Mouse (Mus musculus) urinary bladder, postnatal 0 days (tissue): ENCODE measurements around the gene Slc6a18. TPM values are rescaled to one million over a fixed set of nuclear protein-coding genes. Genes with fewer than 3 reads are reported as not detected.

Experiments used
- polyA plus RNA-seq: library from polyadenylated mRNA; unstranded; fragments of >200 nt; fragmentation: Nextera tagmentation; extraction: Ambion mirVana; gene quantifications from 2 replicates; pipeline ENCODE4 v1.2.1, GENCODE M21; 2015

Gene Slc6a18
- 0.34 and 0.99 TPM in 2 replicates for polyA plus RNA-seq

GRCm38 (mm10) chr13:73677853-73678252 lies at the start of gene Slc6a18:
Gene Slc6a18 (minus strand): TSS chr13:73678023.

GRCm38 (mm10) chr13:73704694-73705325 lies 27.0 kb upstream of the Slc6a18 start, which contains the start of gene Slc6a19:
Gene Slc6a19 (minus strand): TSS chr13:73704865.

DNA sequence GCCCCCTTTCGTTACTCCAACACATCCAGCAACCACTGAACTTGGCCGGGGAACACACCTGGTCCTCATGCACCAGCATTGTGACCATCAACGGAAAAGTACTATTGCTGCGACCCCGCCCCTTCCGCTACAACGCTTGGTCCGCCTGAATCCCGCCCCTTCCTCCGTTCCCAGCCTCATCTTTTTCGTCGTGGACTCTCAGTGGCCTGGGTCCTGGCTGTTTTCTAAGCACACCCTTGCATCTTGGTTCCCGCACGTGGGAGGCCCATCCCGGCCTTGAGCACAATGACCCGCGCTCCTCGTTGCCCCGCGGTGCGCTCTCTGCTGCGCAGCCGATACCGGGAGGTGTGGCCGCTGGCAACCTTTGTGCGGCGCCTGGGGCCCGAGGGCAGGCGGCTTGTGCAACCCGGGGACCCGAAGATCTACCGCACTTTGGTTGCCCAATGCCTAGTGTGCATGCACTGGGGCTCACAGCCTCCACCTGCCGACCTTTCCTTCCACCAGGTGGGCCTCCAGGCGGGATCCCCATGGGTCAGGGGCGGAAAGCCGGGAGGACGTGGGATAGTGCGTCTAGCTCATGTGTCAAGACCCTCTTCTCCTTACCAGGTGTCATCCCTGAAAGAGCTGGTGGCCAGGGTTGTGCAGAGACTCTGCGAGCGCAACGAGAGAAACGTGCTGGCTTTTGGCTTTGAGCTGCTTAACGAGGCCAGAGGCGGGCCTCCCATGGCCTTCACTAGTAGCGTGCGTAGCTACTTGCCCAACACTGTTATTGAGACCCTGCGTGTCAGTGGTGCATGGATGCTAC lies 50.9 kb downstream of the Slc6a18 start, which contains the start of gene Tert:
TSS of gene Tert (plus strand) at position 167 of the 805 bp plus-strand sequence.

Other genes with a start within 250 kb of the Slc6a18 start
- gene Lpcat1, start 210.8 kb downstream of the Slc6a18 start, polyA plus RNA-seq, result 10.1 and 10.2 TPM in 2 replicates
- 0.06 TPM in 1 of 2 replicates, not detected in the other for gene Slc6a3, start 141.3 kb downstream of the Slc6a18 start, polyA plus RNA-seq
- 94.2 and 107 TPM in 2 replicates for gene Clptm1l, start 74.0 kb downstream of the Slc6a18 start, polyA plus RNA-seq
- 0.96 and 0.99 TPM in 2 replicates for gene Tert, start 51.1 kb downstream of the Slc6a18 start, polyA plus RNA-seq
- 0.10 and 0.12 TPM in 2 replicates for gene Slc6a19, start 26.8 kb upstream of the Slc6a18 start, polyA plus RNA-seq
- 6.9 and 7.4 TPM in 2 replicates for gene Slc12a7, start 55.1 kb upstream of the Slc6a18 start, polyA plus RNA-seq
- 42.0 and 44.6 TPM in 2 replicates for gene Nkd2, start 169.6 kb upstream of the Slc6a18 start, polyA plus RNA-seq